Mouse (Mus musculus): ENCODE data around the gene Tacr1. TPM values are rescaled to one million over a fixed set of nuclear protein-coding genes. Genes with fewer than 3 reads are reported as not detected.

Gene Tacr1
- polyA plus RNA-seq, 1 experiment = not detected

- H3ac ChIP-seq (ENCODE audit: control insufficient read depth, insufficient read length, low read depth) = no peak overlapping the region
- H3K4me3 ChIP-seq (ENCODE audit: insufficient read depth, poor library complexity, severe bottlenecking) = no peak overlapping the region
- H3K79me3 ChIP-seq (ENCODE audit: low read depth) = no peaks in the 10 kb centered on the region
- peaks cover 17% of the 10 kb centered on the region for H3K27me3 ChIP-seq (ENCODE audit: control insufficient read depth, insufficient read depth, insufficient read length)
- H3K36me3 ChIP-seq (ENCODE audit: control insufficient read depth, insufficient read depth) = no peaks in the 10 kb centered on the region
- no peaks in the 10 kb centered on the region for H3K79me2 ChIP-seq (ENCODE audit: control insufficient read depth, insufficient read depth)
- TF ChIP-seq MYOD1 (IDR thresholded peaks at IDR 0.05; ENCODE audit: control insufficient read depth, insufficient read length, low read depth) = no peak
- no peak for TF ChIP-seq CTCF (IDR thresholded peaks at IDR 0.05; ENCODE audit: control insufficient read depth, insufficient read depth, insufficient read length)
- TF ChIP-seq FOSL1 (IDR thresholded peaks at IDR 0.05; ENCODE audit: insufficient read depth, low read length, poor library complexity, severe bottlenecking) = no peak
- no peak for TF ChIP-seq USF1 (IDR thresholded peaks at IDR 0.05; ENCODE audit: low read depth)
- TF ChIP-seq CEBPB (IDR thresholded peaks at IDR 0.05; ENCODE audit: low read depth) = no peak
- TF ChIP-seq MYOG (IDR thresholded peaks at IDR 0.05; ENCODE audit: control insufficient read depth, extremely low read depth, insufficient read length) = no peak
- no peak for TF ChIP-seq MAX (IDR thresholded peaks at IDR 0.05)
Observed at GRCm38 (mm10) chr6:82549270-82549669, 147.1 kb downstream of the Tacr1 start.

- no peaks in the 10 kb centered on the region for H3K79me3 ChIP-seq (ENCODE audit: low read depth)
- H3K27me3 ChIP-seq (ENCODE audit: control insufficient read depth, insufficient read depth, insufficient read length) = peaks cover 10% of the 10 kb centered on the region
- no peak for TF ChIP-seq MYOG (IDR thresholded peaks at IDR 0.05; ENCODE audit: control insufficient read depth, extremely low read depth, insufficient read length)
- H3ac ChIP-seq (ENCODE audit: control insufficient read depth, insufficient read length, low read depth) = no peak overlapping the region
- no peak overlapping the region for H3K4me3 ChIP-seq (ENCODE audit: insufficient read depth, poor library complexity, severe bottlenecking)
- H3K79me2 ChIP-seq (ENCODE audit: control insufficient read depth, insufficient read depth) = no peaks in the 10 kb centered on the region
- H3K36me3 ChIP-seq (ENCODE audit: control insufficient read depth, insufficient read depth) = no peaks in the 10 kb centered on the region
Observed at GRCm38 (mm10) chr6:82575445-82575844, 173.3 kb downstream of the Tacr1 start.

- Histone ChIP-seq H3K4me3 (ENCODE audit: insufficient read depth, poor library complexity, severe bottlenecking) (no peak overlapping the region), H3K36me3 (ENCODE audit: control insufficient read depth, insufficient read depth) (no peaks in the 10 kb centered on the region), H3K79me3 (ENCODE audit: low read depth) (no peaks in the 10 kb centered on the region), H3K27me3 (ENCODE audit: control insufficient read depth, insufficient read depth, insufficient read length) (no peaks in the 10 kb centered on the region), H3ac (ENCODE audit: control insufficient read depth, insufficient read length, low read depth) (no peak overlapping the region), H3K79me2 (ENCODE audit: control insufficient read depth, insufficient read depth) (no peaks in the 10 kb centered on the region)
- TF ChIP-seq MYOG (IDR thresholded peaks at IDR 0.05; ENCODE audit: control insufficient read depth, extremely low read depth, insufficient read length) = no peak
- TF ChIP-seq FOSL1 (IDR thresholded peaks at IDR 0.05; ENCODE audit: insufficient read depth, low read length, poor library complexity, severe bottlenecking) = no peak
- TF ChIP-seq USF1 (IDR thresholded peaks at IDR 0.05; ENCODE audit: low read depth) = no peak
- TF ChIP-seq CEBPB (IDR thresholded peaks at IDR 0.05; ENCODE audit: low read depth) = no peak
- no peak for TF ChIP-seq MAX (IDR thresholded peaks at IDR 0.05)
- TF ChIP-seq CTCF (IDR thresholded peaks at IDR 0.05; ENCODE audit: control insufficient read depth, insufficient read depth, insufficient read length) = no peak
- no peak for TF ChIP-seq MYOD1 (IDR thresholded peaks at IDR 0.05; ENCODE audit: control insufficient read depth, insufficient read length, low read depth)
Observed at GRCm38 (mm10) chr6:82585396-82585795, 183.3 kb downstream of the Tacr1 start.

- Histone ChIP-seq H3ac (ENCODE audit: control insufficient read depth, insufficient read length, low read depth) (no peak overlapping the region), H3K4me3 (ENCODE audit: insufficient read depth, poor library complexity, severe bottlenecking) (no peak overlapping the region), H3K79me2 (ENCODE audit: control insufficient read depth, insufficient read depth) (no peaks in the 10 kb centered on the region), H3K27me3 (ENCODE audit: control insufficient read depth, insufficient read depth, insufficient read length) (no peaks in the 10 kb centered on the region), H3K36me3 (ENCODE audit: control insufficient read depth, insufficient read depth) (no peaks in the 10 kb centered on the region), H3K79me3 (ENCODE audit: low read depth) (no peaks in the 10 kb centered on the region)
- TF ChIP-seq MAX (IDR thresholded peaks at IDR 0.05) = no peak
- TF ChIP-seq MYOG (IDR thresholded peaks at IDR 0.05; ENCODE audit: control insufficient read depth, extremely low read depth, insufficient read length) = no peak
- no peak for TF ChIP-seq CEBPB (IDR thresholded peaks at IDR 0.05; ENCODE audit: low read depth)
- no peak for TF ChIP-seq MYOD1 (IDR thresholded peaks at IDR 0.05; ENCODE audit: control insufficient read depth, insufficient read length, low read depth)
- no peak for TF ChIP-seq USF1 (IDR thresholded peaks at IDR 0.05; ENCODE audit: low read depth)
- no peak for TF ChIP-seq CTCF (IDR thresholded peaks at IDR 0.05; ENCODE audit: control insufficient read depth, insufficient read depth, insufficient read length)
- no peak for TF ChIP-seq FOSL1 (IDR thresholded peaks at IDR 0.05; ENCODE audit: insufficient read depth, low read length, poor library complexity, severe bottlenecking)
Observed at GRCm38 (mm10) chr6:82589387-82589786, 187.3 kb downstream of the Tacr1 start.

GRCm38 (mm10) chr6:82595461-82596090, 193.4 kb downstream of the Tacr1 start:
- Histone ChIP-seq H3K79me3 (ENCODE audit: low read depth) (no peaks in the 10 kb centered on the region), H3K79me2 (ENCODE audit: control insufficient read depth, insufficient read depth) (no peaks in the 10 kb centered on the region), H3K27me3 (ENCODE audit: control insufficient read depth, insufficient read depth, insufficient read length) (peaks cover 7% of the 10 kb centered on the region), H3ac (ENCODE audit: control insufficient read depth, insufficient read length, low read depth) (no peak overlapping the region), H3K4me3 (ENCODE audit: insufficient read depth, poor library complexity, severe bottlenecking) (no peak overlapping the region), H3K36me3 (ENCODE audit: control insufficient read depth, insufficient read depth) (no peaks in the 10 kb centered on the region)
- no peak for TF ChIP-seq FOSL1 (IDR thresholded peaks at IDR 0.05; ENCODE audit: insufficient read depth, low read length, poor library complexity, severe bottlenecking)
- TF ChIP-seq MYOD1 (IDR thresholded peaks at IDR 0.05; ENCODE audit: control insufficient read depth, insufficient read length, low read depth) = no peak
- no peak for TF ChIP-seq CTCF (IDR thresholded peaks at IDR 0.05; ENCODE audit: control insufficient read depth, insufficient read depth, insufficient read length)
- TF ChIP-seq CEBPB (IDR thresholded peaks at IDR 0.05; ENCODE audit: low read depth) = no peak
- TF ChIP-seq MYOG (IDR thresholded peaks at IDR 0.05; ENCODE audit: control insufficient read depth, extremely low read depth, insufficient read length) = no peak
- no peak for TF ChIP-seq MAX (IDR thresholded peaks at IDR 0.05)
- TF ChIP-seq USF1 (IDR thresholded peaks at IDR 0.05; ENCODE audit: low read depth) = no peak

GRCm38 (mm10) chr6:82603228-82603627, 201.1 kb downstream of the Tacr1 start:
- H3K79me3 ChIP-seq (ENCODE audit: low read depth) = no peaks in the 10 kb centered on the region
- TF ChIP-seq FOSL1 (IDR thresholded peaks at IDR 0.05; ENCODE audit: insufficient read depth, low read length, poor library complexity, severe bottlenecking) (no peak), CTCF (IDR thresholded peaks at IDR 0.05; ENCODE audit: control insufficient read depth, insufficient read depth, insufficient read length) (no peak), MAX (IDR thresholded peaks at IDR 0.05) (no peak), MYOG (IDR thresholded peaks at IDR 0.05; ENCODE audit: control insufficient read depth, extremely low read depth, insufficient read length) (no peak), CEBPB (IDR thresholded peaks at IDR 0.05; ENCODE audit: low read depth) (no peak), USF1 (IDR thresholded peaks at IDR 0.05; ENCODE audit: low read depth) (no peak), MYOD1 (IDR thresholded peaks at IDR 0.05; ENCODE audit: control insufficient read depth, insufficient read length, low read depth) (no peak)

More at GRCm38 (mm10) chr6:82603228-82603627, 201.1 kb downstream of the Tacr1 start:
- H3K79me2 ChIP-seq (ENCODE audit: control insufficient read depth, insufficient read depth) = no peaks in the 10 kb centered on the region
- H3ac ChIP-seq (ENCODE audit: control insufficient read depth, insufficient read length, low read depth) = no peak overlapping the region
- H3K4me3 ChIP-seq (ENCODE audit: insufficient read depth, poor library complexity, severe bottlenecking) = no peak overlapping the region
- H3K27me3 ChIP-seq (ENCODE audit: control insufficient read depth, insufficient read depth, insufficient read length) = peaks cover 10% of the 10 kb centered on the region
- H3K36me3 ChIP-seq (ENCODE audit: control insufficient read depth, insufficient read depth) = no peaks in the 10 kb centered on the region
